Mouse (Mus musculus): ENCODE measurements around the gene Sf3b3. TPM values are rescaled to one million over a fixed set of nuclear protein-coding genes. Genes with fewer than 3 reads are reported as not detected.
A peak's percentile ranks its signal among the peaks of the same experiment; 100 is the strongest.
"Not testable (repeated sequence)": the region's sequence is repeated elsewhere in the genome, so short reads cannot be mapped to it uniquely, and the experiment has no call there.

Gene Sf3b3
- total and polyA plus RNA-seq, 3 experiments: 167 to 224 (median 170) TPM

GRCm38 (mm10) chr8:110870501-110870900 is 23.9 kb upstream of the Sf3b3 start:
- H3K27me3 ChIP-seq (ENCODE audit: control insufficient read depth in 1 of 2, insufficient read depth in 2 of 2, low read length in 2 of 2): no peaks in the 10 kb centered on the region
- H3K9me3 ChIP-seq (replicated peaks; ENCODE audit: insufficient read depth, low read length): no peaks in the 10 kb centered on the region
- no peak for DNase-seq (ENCODE audit: low read depth, low spot score)
- no peak for TF ChIP-seq GATA1 (IDR thresholded peaks at IDR 0.05; ENCODE audit: low read depth, low read length)
- no peak for TF ChIP-seq CHD2 (IDR thresholded peaks at IDR 0.05; ENCODE audit: low read length)
- no peak for TF ChIP-seq RAD21 (IDR thresholded peaks at IDR 0.05; ENCODE audit: low read depth, low read length)
- TF ChIP-seq TAL1 (IDR thresholded peaks at IDR 0.05; ENCODE audit: low read length): no peak
- no peak for TF ChIP-seq GABPA (IDR thresholded peaks at IDR 0.05; ENCODE audit: low read depth, low read length)
- no peak for TF ChIP-seq CTCF (IDR thresholded peaks at IDR 0.05 in 2 of 3, conservative IDR thresholded peaks at IDR 0.05 in 1 of 3; ENCODE audit: control insufficient read depth in 1 of 3, insufficient read depth in 1 of 3, low read depth in 2 of 3, low read length in 3 of 3, poor library complexity in 1 of 3, severe bottlenecking in 1 of 3)
- no peak for TF ChIP-seq ZMIZ1 (IDR thresholded peaks at IDR 0.05; ENCODE audit: low read depth, low read length)
- TF ChIP-seq RCOR1 (IDR thresholded peaks at IDR 0.05; ENCODE audit: low read depth, low read length): no peak
- TF ChIP-seq KAT2A (conservative IDR thresholded peaks at IDR 0.05; ENCODE audit: low read depth, low read length): no peak
- TF ChIP-seq MXI1 (IDR thresholded peaks at IDR 0.05; ENCODE audit: low read depth, low read length): no peak
- no peak for TF ChIP-seq POLR2AphosphoS5 (IDR thresholded peaks at IDR 0.05; ENCODE audit: borderline replicate concordance, low read depth, low read length)
- no peak for TF ChIP-seq ETS1 (IDR thresholded peaks at IDR 0.05; ENCODE audit: low read depth, low read length)
- no peak for TF ChIP-seq BHLHE40 (IDR thresholded peaks at IDR 0.05; ENCODE audit: borderline replicate concordance, low read depth, low read length)
- no peaks in the 10 kb centered on the region for H3K79me2 ChIP-seq (ENCODE audit: control insufficient read depth, insufficient read depth, low read length, poor library complexity)
- no peak overlapping the region for H3K9ac ChIP-seq (ENCODE audit: control insufficient read depth, low read depth, low read length, poor library complexity, severe bottlenecking)
- H3K4me1 ChIP-seq (ENCODE audit: control insufficient read depth in 1 of 2, insufficient read depth in 2 of 2, low read length in 2 of 2): peaks cover 2 to 3% of the 10 kb centered on the region in 2 experiments; a peak in 1 of 4 replicates
- H3K4me3 ChIP-seq (ENCODE audit: control insufficient read depth in 1 of 2, insufficient read depth in 1 of 2, low read depth in 2 of 2, low read length in 2 of 2): no peak overlapping the region
- H3K36me3 ChIP-seq (ENCODE audit: control insufficient read depth in 1 of 2, insufficient read depth in 2 of 2, low read length in 2 of 2): peaks cover 5 to 15% of the 10 kb centered on the region in 2 experiments
- H3K27ac ChIP-seq (ENCODE audit: control insufficient read depth, low read depth, low read length): no peak overlapping the region

DNA sequence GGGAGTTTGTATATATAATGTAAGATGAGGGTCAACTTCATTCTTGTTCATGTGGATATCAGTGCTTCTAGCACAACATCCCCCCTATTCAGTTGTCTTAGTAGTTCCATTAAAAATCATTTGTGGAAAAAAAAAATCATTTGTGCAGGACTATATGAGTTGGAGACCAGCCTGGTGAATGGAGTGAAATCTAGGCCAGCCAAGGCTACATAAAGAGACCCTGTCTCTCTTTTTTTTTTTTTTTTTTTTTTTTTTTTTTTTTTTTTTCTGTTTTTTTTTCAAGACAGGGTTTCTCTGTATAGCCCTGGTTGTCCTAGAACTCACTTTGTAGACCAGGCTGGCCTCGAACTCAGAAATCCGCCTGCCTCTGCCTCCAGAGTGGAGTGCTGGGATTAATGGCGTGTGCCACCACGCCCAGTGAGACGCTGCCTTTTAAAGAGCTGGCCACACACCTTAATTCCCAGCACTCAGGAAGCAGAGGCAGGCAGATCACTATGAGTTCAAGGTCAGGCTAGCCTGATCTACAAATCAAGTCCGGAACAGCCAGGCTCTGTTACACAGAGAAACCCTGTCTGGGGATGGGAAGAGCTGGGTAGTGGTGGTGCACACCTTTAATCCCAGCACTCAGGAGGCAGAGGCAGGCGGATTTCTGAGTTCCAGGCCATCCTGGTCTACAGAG is 14.9 kb upstream of the Sf3b3 start:
- H3K27ac ChIP-seq (ENCODE audit: control insufficient read depth, low read depth, low read length); DNase-seq (ENCODE audit: low read depth, low spot score); H3K9me3 ChIP-seq (replicated peaks; ENCODE audit: insufficient read depth, low read length): not testable (repeated sequence)

More for the DNA sequence above, 14.9 kb upstream of the Sf3b3 start:
- not testable (repeated sequence) for H3K4me3 ChIP-seq (ENCODE audit: control insufficient read depth in 1 of 2, insufficient read depth in 1 of 2, low read depth in 2 of 2, low read length in 2 of 2); H3K79me2 ChIP-seq (ENCODE audit: control insufficient read depth, insufficient read depth, low read length, poor library complexity); H3K4me1 ChIP-seq (ENCODE audit: control insufficient read depth in 1 of 2, insufficient read depth in 2 of 2, low read length in 2 of 2); H3K27me3 ChIP-seq (ENCODE audit: control insufficient read depth in 1 of 2, insufficient read depth in 2 of 2, low read length in 2 of 2); H3K9ac ChIP-seq (ENCODE audit: control insufficient read depth, low read depth, low read length, poor library complexity, severe bottlenecking)
- peaks cover 0 to 24% of the 10 kb centered on the region in 2 experiments; a peak in 2 of 4 replicates for H3K36me3 ChIP-seq (ENCODE audit: control insufficient read depth in 1 of 2, insufficient read depth in 2 of 2, low read length in 2 of 2)
- TF ChIP-seq ZNF384 (IDR thresholded peaks at IDR 0.05; ENCODE audit: low read depth, low read length): 0 out of 2 replicates have a peak, but pooled peaks have one; percentile 43
